Mouse (Mus musculus) urinary bladder, postnatal 4 days (tissue): ENCODE measurements around the gene Tgif2.
"Not testable (repeated sequence)": the region's sequence is repeated elsewhere in the genome, so short reads cannot be mapped to it uniquely, and the experiment has no call there.

Experiments used
- DNase-seq, 2 experiments: peaks; one replicate each; pipeline ENCODE4 v3.0.0; 2021 to 2022; ENCODE audit warnings: low spot score in 2 of 2

Tgif2 gene

GRCm38 (mm10) chr2:156843331-156843730 is 3.5 kb downstream of the Tgif2 start:
- no peak for DNase-seq

GRCm38 (mm10) chr2:156844715-156845114 is 4.9 kb downstream of the Tgif2 start:
- no peak for DNase-seq

- DNase-seq = no peak
Measured at GRCm38 (mm10) chr2:156847653-156848052, 7.8 kb downstream of the Tgif2 start.

GRCm38 (mm10) chr2:156848526-156849182 is 8.8 kb downstream of the Tgif2 start:
- DNase-seq = no peak

GRCm38 (mm10) chr2:156850505-156850904 is 10.7 kb downstream of the Tgif2 start:
- no peak for DNase-seq

- DNase-seq = not testable (repeated sequence)
Measured at GRCm38 (mm10) chr2:156853584-156853983, 13.8 kb downstream of the Tgif2 start.

GRCm38 (mm10) chr2:156853999-156854771 is 14.4 kb downstream of the Tgif2 start:
- DNase-seq = not testable (repeated sequence)

- DNase-seq = no peak
Measured at GRCm38 (mm10) chr2:156856311-156856710, 16.5 kb downstream of the Tgif2 start.

- no peak for DNase-seq
Measured at GRCm38 (mm10) chr2:156857385-156857791, 17.6 kb downstream of the Tgif2 start.

- no peak for DNase-seq
Measured at GRCm38 (mm10) chr2:156857835-156858234, 18.0 kb downstream of the Tgif2 start, which contains the start of gene 4930518I15Rik. TSS of gene 4930518I15Rik (minus strand) at chr2:156857946.

GRCm38 (mm10) chr2:156858671-156859070 is 18.9 kb downstream of the Tgif2 start:
- no peak for DNase-seq

- no peak for DNase-seq
Measured at GRCm38 (mm10) chr2:156862041-156862717, 22.4 kb downstream of the Tgif2 start.

- DNase-seq = peak; percentile 98
Measured at GRCm38 (mm10) chr2:156862772-156863486, 23.1 kb downstream of the Tgif2 start, which contains the start of gene Rab5if. TSS of gene Rab5if (plus strand) at chr2:156863128.

- DNase-seq = peak in 1 of 2 experiments; percentile 52
Measured at GRCm38 (mm10) chr2:156863487-156864160, 23.8 kb downstream of the Tgif2 start.

GRCm38 (mm10) chr2:156864481-156864880 is 24.7 kb downstream of the Tgif2 start:
- DNase-seq = no peak

GRCm38 (mm10) chr2:156868994-156869393 is 29.2 kb downstream of the Tgif2 start:
- no peak for DNase-seq

GRCm38 (mm10) chr2:156869554-156869953 is 29.7 kb downstream of the Tgif2 start:
- no peak for DNase-seq

GRCm38 (mm10) chr2:156870519-156870918 is 30.7 kb downstream of the Tgif2 start:
- peak in 1 of 2 experiments; percentile 44 for DNase-seq

- no peak for DNase-seq
Measured at GRCm38 (mm10) chr2:156873629-156874028, 33.8 kb downstream of the Tgif2 start.

GRCm38 (mm10) chr2:156874047-156874759 is 34.4 kb downstream of the Tgif2 start:
- DNase-seq = no peak
